Mouse (Mus musculus) CH12.LX (cell line): ENCODE results near the gene Nsd2.

Experiments
- CTCF ChIP-seq, 2 experiments: IDR thresholded peaks in 1 of 2; conservative IDR thresholded peaks in 1 of 2; 2 replicates each; pipeline ENCODE4 v1.5.1; 2011 to 2012; ENCODE audit warnings: low read depth in 2 of 2, low read length in 2 of 2, improper control_type of control experiment in 1 of 2, inconsistent platforms in 1 of 2, mild to moderate bottlenecking in 1 of 2, moderate library complexity in 1 of 2
- MYC ChIP-seq: IDR thresholded peaks from 2 replicates; pipeline ENCODE4 v1.6.1; 2011; ENCODE audit warnings: low read depth, mild to moderate bottlenecking, improper control_type of control experiment, low read length
- RAD21 ChIP-seq: IDR thresholded peaks from 2 replicates; pipeline ENCODE4 v1.6.1; 2011; ENCODE audit warnings: low read depth, mild to moderate bottlenecking, low read length, improper control_type of control experiment, moderate library complexity

DNA sequence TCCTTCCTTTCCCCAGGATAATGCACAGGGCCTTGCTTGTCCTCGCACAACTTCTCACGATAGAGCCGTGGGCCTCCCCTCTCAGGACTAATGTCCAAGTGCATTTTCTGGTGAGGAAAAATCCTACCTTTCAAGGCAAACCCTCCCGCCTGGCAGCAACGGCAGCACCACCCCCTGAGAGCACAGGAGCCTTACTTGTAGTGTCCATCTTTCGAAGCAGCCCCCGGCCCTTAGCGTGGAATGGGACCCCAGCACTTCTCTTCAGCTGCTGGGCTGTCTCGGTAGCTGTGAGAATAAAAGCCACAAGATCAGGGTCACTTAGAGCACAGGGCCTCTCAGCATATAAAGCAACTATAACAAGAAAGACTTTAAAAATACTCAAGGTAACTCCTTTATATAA lies 82.7 kb downstream of the Nsd2 start:
- no peak for TF ChIP-seq CTCF (conservative IDR thresholded peaks at IDR 0.05 in 1 of 2, IDR thresholded peaks at IDR 0.05 in 1 of 2; ENCODE audit: low read depth in 2 of 2, low read length in 2 of 2)
- TF ChIP-seq MYC = no peak
- TF ChIP-seq RAD21 = no peak
